Mouse (Mus musculus): ENCODE data around the gene Ibtk.

DNA sequence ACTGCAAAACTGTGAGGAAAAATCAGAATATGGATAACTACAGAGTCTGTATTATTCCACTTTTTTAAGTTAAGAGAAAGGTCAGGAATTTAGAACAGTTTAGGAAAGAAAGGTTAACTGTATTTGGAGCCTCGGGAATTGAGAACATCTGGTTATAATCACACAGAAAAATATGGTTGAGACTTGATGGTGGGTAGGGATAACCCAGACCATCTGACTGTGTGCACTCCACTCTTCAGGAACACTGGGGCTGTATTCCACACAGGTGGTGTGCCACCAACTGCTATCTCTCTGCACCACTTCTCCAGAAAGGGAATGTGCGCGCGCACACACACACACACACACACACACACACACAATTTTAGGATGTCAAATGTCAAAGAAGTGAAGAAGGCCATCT lies 31.1 kb upstream of the Ibtk start:
- TF ChIP-seq CTCF (IDR thresholded peaks at IDR 0.05; ENCODE audit: low read depth, low read length) (no peak), POLR2A (IDR thresholded peaks at IDR 0.05; ENCODE audit: insufficient read depth, low read length) (no peak)
